Mouse (Mus musculus) frontal cortex, adult 2 months (tissue): ENCODE data around the gene Pcyt1a. TPM values are rescaled to one million over a fixed set of nuclear protein-coding genes. Genes with fewer than 3 reads are reported as not detected.

Experiments
- polyA plus RNA-seq: library from polyadenylated mRNA; depleted of rRNA; stranded (reverse); fragments of >200 nt; gene quantifications from 2 replicates; pipeline ENCODE4 v1.2.3, GENCODE M21; 2012; rRNA removed

The Pcyt1a gene
- polyA plus RNA-seq, 1 experiment: 24.5 TPM

Other genes starting within 250 kb of the Pcyt1a start
- gene Fbxo45, start 183.8 kb upstream of the Pcyt1a start, polyA plus RNA-seq: 23.1 and 25.6 TPM in 2 replicates
- gene Wdr53, start 183.7 kb upstream of the Pcyt1a start, polyA plus RNA-seq: 10.6 and 11.9 TPM in 2 replicates
- gene Smco1, start 159.5 kb upstream of the Pcyt1a start, polyA plus RNA-seq: 0.13 and 0.26 TPM in 2 replicates
- 15.5 and 16.9 TPM in 2 replicates for gene Rnf168, start 153.5 kb upstream of the Pcyt1a start, polyA plus RNA-seq
- 15.4 and 16.8 TPM in 2 replicates for gene Ubxn7, start 98.7 kb upstream of the Pcyt1a start, polyA plus RNA-seq
- 0.08 TPM in 1 of 2 replicates, not detected in the other for gene Tm4sf19, start 30.4 kb upstream of the Pcyt1a start, polyA plus RNA-seq
- 24.6 and 27.7 TPM in 2 replicates for gene Tctex1d2, start 11.2 kb upstream of the Pcyt1a start, polyA plus RNA-seq
- 0.04 TPM in 1 of 2 replicates, not detected in the other for gene Slc51a, start 57.0 kb downstream of the Pcyt1a start, polyA plus RNA-seq
- not detected in 2 replicates for gene Zdhhc19, start 65.3 kb downstream of the Pcyt1a start, polyA plus RNA-seq
- 86.9 and 96.3 TPM in 2 replicates for gene Tfrc, start 178.0 kb downstream of the Pcyt1a start, polyA plus RNA-seq
- gene Tnk2, start 213.0 kb downstream of the Pcyt1a start, polyA plus RNA-seq: 175 and 204 TPM in 2 replicates